Mouse (Mus musculus): ENCODE results near the gene Sipa1l3. TPM values are rescaled to one million over a fixed set of nuclear protein-coding genes. Genes with fewer than 3 reads are reported as not detected.

Gene Sipa1l3
- polyA plus RNA-seq, 1 experiment from 2014 or later, result 17.6 TPM

- WGBS, result 77% methylated on average over 6 of the region's 6 CpGs
Observed at GRCm38 (mm10) chr7:29418231-29418630, 100.2 kb downstream of the Sipa1l3 start.

GRCm38 (mm10) chr7:29417332-29418069, 100.9 kb downstream of the Sipa1l3 start:
- WGBS, result 37% methylated on average over 8 of the region's 8 CpGs
- no peak overlapping the region for H3K9ac ChIP-seq (replicated peaks; ENCODE audit: low read length)
- H3K9me3 ChIP-seq (ENCODE audit: control insufficient read depth, low read length), result no peaks in the 10 kb centered on the region
- peak; percentile 46 for DNase-seq
- no peak overlapping the region for H3K4me2 ChIP-seq (ENCODE audit: low read length)
- H3K4me3 ChIP-seq (replicated peaks; ENCODE audit: low read depth, low read length), result no peak overlapping the region
- no peaks in the 10 kb centered on the region for H3K36me3 ChIP-seq (ENCODE audit: control insufficient read depth, insufficient read depth, low read length)
- peaks cover 14% of the 10 kb centered on the region for H3K4me1 ChIP-seq (ENCODE audit: control insufficient read depth, insufficient read depth, low read length)
- no peak for ATAC-seq (ENCODE audit: low FRiP score, low TSS enrichment)
- no peak overlapping the region for H3K27ac ChIP-seq (replicated peaks; ENCODE audit: low read depth, low read length)
- no peaks in the 10 kb centered on the region for H3K27me3 ChIP-seq (ENCODE audit: control insufficient read depth, insufficient read depth, low read length)

More at GRCm38 (mm10) chr7:29418231-29418630, 100.2 kb downstream of the Sipa1l3 start:
- no peak overlapping the region for H3K4me3 ChIP-seq (replicated peaks; ENCODE audit: low read depth, low read length)
- H3K4me1 ChIP-seq (ENCODE audit: control insufficient read depth, insufficient read depth, low read length), result peaks cover 14% of the 10 kb centered on the region
- H3K27me3 ChIP-seq (ENCODE audit: control insufficient read depth, insufficient read depth, low read length), result no peaks in the 10 kb centered on the region
- H3K9me3 ChIP-seq (ENCODE audit: control insufficient read depth, low read length), result no peaks in the 10 kb centered on the region
- no peak overlapping the region for H3K27ac ChIP-seq (replicated peaks; ENCODE audit: low read depth, low read length)
- no peak overlapping the region for H3K9ac ChIP-seq (replicated peaks; ENCODE audit: low read length)
- no peaks in the 10 kb centered on the region for H3K36me3 ChIP-seq (ENCODE audit: control insufficient read depth, insufficient read depth, low read length)
- ATAC-seq (ENCODE audit: low FRiP score, low TSS enrichment) (no peak), DNase-seq (no peak)
- no peak overlapping the region for H3K4me2 ChIP-seq (ENCODE audit: low read length)

- Histone ChIP-seq H3K9me3 (ENCODE audit: control insufficient read depth, low read length) (no peaks in the 10 kb centered on the region), H3K27me3 (ENCODE audit: control insufficient read depth, insufficient read depth, low read length) (no peaks in the 10 kb centered on the region), H3K9ac (replicated peaks; ENCODE audit: low read length) (no peak overlapping the region), H3K4me3 (replicated peaks; ENCODE audit: low read depth, low read length) (no peak overlapping the region), H3K36me3 (ENCODE audit: control insufficient read depth, insufficient read depth, low read length) (no peaks in the 10 kb centered on the region), H3K4me1 (ENCODE audit: control insufficient read depth, insufficient read depth, low read length) (peaks cover 14% of the 10 kb centered on the region), H3K27ac (replicated peaks; ENCODE audit: low read depth, low read length) (no peak overlapping the region), H3K4me2 (ENCODE audit: low read length) (no peak overlapping the region)
- ATAC-seq (ENCODE audit: low FRiP score, low TSS enrichment) (no peak), DNase-seq (no peak)
- 56% methylated on average over 2 of the region's 2 CpGs for WGBS
Observed at GRCm38 (mm10) chr7:29416906-29417305, 101.5 kb downstream of the Sipa1l3 start.

GRCm38 (mm10) chr7:29411838-29412580, 106.4 kb downstream of the Sipa1l3 start:
- no peak for DNase-seq

GRCm38 (mm10) chr7:29411216-29411816, 107.1 kb downstream of the Sipa1l3 start:
- peak; percentile 40 for DNase-seq
- Histone ChIP-seq H3K9ac (replicated peaks; ENCODE audit: low read length) (no peak overlapping the region), H3K36me3 (ENCODE audit: control insufficient read depth, insufficient read depth, low read length) (no peaks in the 10 kb centered on the region), H3K27ac (replicated peaks; ENCODE audit: low read depth, low read length) (peak overlapping the region; percentile 22; the same call in 1 of the 2 replicates), H3K4me3 (replicated peaks; ENCODE audit: low read depth, low read length) (no peak overlapping the region), H3K27me3 (ENCODE audit: control insufficient read depth, insufficient read depth, low read length) (no peaks in the 10 kb centered on the region), H3K9me3 (ENCODE audit: control insufficient read depth, low read length) (no peaks in the 10 kb centered on the region), H3K4me2 (ENCODE audit: low read length) (no peak overlapping the region), H3K4me1 (ENCODE audit: control insufficient read depth, insufficient read depth, low read length) (peaks cover 9% of the 10 kb centered on the region; the same call in 1 of the 2 replicates)
- 60% methylated on average over 4 of the region's 4 CpGs for WGBS
- ATAC-seq (ENCODE audit: low FRiP score, low TSS enrichment), result no peak

More at GRCm38 (mm10) chr7:29411838-29412580, 106.4 kb downstream of the Sipa1l3 start:
- Histone ChIP-seq H3K4me2 (ENCODE audit: low read length) (no peak overlapping the region), H3K4me3 (replicated peaks; ENCODE audit: low read depth, low read length) (no peak overlapping the region), H3K36me3 (ENCODE audit: control insufficient read depth, insufficient read depth, low read length) (no peaks in the 10 kb centered on the region), H3K9me3 (ENCODE audit: control insufficient read depth, low read length) (no peaks in the 10 kb centered on the region), H3K27ac (replicated peaks; ENCODE audit: low read depth, low read length) (0 out of 2 replicates have a peak overlapping the region, but pooled peaks have one; percentile 32), H3K4me1 (ENCODE audit: control insufficient read depth, insufficient read depth, low read length) (peaks cover 11% of the 10 kb centered on the region; the same call in 1 of the 2 replicates), H3K27me3 (ENCODE audit: control insufficient read depth, insufficient read depth, low read length) (no peaks in the 10 kb centered on the region), H3K9ac (replicated peaks; ENCODE audit: low read length) (no peak overlapping the region)
- ATAC-seq (ENCODE audit: low FRiP score, low TSS enrichment), result no peak
- WGBS, result 63% methylated on average over 8 of the region's 8 CpGs

- 79% methylated on average over 8 of the region's 8 CpGs for WGBS
- no peak for DNase-seq
- ATAC-seq (ENCODE audit: low FRiP score, low TSS enrichment), result no peak
- no peaks in the 10 kb centered on the region for H3K27me3 ChIP-seq (ENCODE audit: control insufficient read depth, insufficient read depth, low read length)
- H3K4me1 ChIP-seq (ENCODE audit: control insufficient read depth, insufficient read depth, low read length), result peaks cover 9% of the 10 kb centered on the region; the same call in 1 of the 2 replicates
- no peaks in the 10 kb centered on the region for H3K9me3 ChIP-seq (ENCODE audit: control insufficient read depth, low read length)
- no peak overlapping the region for H3K4me2 ChIP-seq (ENCODE audit: low read length)
- no peak overlapping the region for H3K4me3 ChIP-seq (replicated peaks; ENCODE audit: low read depth, low read length)
- no peaks in the 10 kb centered on the region for H3K36me3 ChIP-seq (ENCODE audit: control insufficient read depth, insufficient read depth, low read length)
- 0 out of 2 replicates have a peak overlapping the region, but pooled peaks have one; percentile 13 for H3K27ac ChIP-seq (replicated peaks; ENCODE audit: low read depth, low read length)
- H3K9ac ChIP-seq (replicated peaks; ENCODE audit: low read length), result no peak overlapping the region
Observed at GRCm38 (mm10) chr7:29410402-29410801, 108.0 kb downstream of the Sipa1l3 start.

GRCm38 (mm10) chr7:29406855-29407254, 111.6 kb downstream of the Sipa1l3 start:
- no peak overlapping the region for H3K4me2 ChIP-seq (ENCODE audit: low read length)
- H3K4me1 ChIP-seq (ENCODE audit: control insufficient read depth, insufficient read depth, low read length), result peaks cover 9% of the 10 kb centered on the region; the same call in 1 of the 2 replicates
- H3K9ac ChIP-seq (replicated peaks; ENCODE audit: low read length), result no peak overlapping the region
- no peak for ATAC-seq (ENCODE audit: low FRiP score, low TSS enrichment)
- no peaks in the 10 kb centered on the region for H3K9me3 ChIP-seq (ENCODE audit: control insufficient read depth, low read length)
- no peak for DNase-seq
- H3K4me3 ChIP-seq (replicated peaks; ENCODE audit: low read depth, low read length), result no peak overlapping the region
- H3K27ac ChIP-seq (replicated peaks; ENCODE audit: low read depth, low read length), result no peak overlapping the region
- no peaks in the 10 kb centered on the region for H3K36me3 ChIP-seq (ENCODE audit: control insufficient read depth, insufficient read depth, low read length)
- no peaks in the 10 kb centered on the region for H3K27me3 ChIP-seq (ENCODE audit: control insufficient read depth, insufficient read depth, low read length)
- WGBS, result 84% methylated on average over 4 of the region's 4 CpGs

- DNase-seq (no peak), ATAC-seq (ENCODE audit: low FRiP score, low TSS enrichment) (no peak)
- Histone ChIP-seq H3K4me1 (ENCODE audit: control insufficient read depth, insufficient read depth, low read length) (no peaks in the 10 kb centered on the region), H3K9ac (replicated peaks; ENCODE audit: low read length) (no peak overlapping the region), H3K27me3 (ENCODE audit: control insufficient read depth, insufficient read depth, low read length) (no peaks in the 10 kb centered on the region), H3K36me3 (ENCODE audit: control insufficient read depth, insufficient read depth, low read length) (peaks cover 18% of the 10 kb centered on the region), H3K27ac (replicated peaks; ENCODE audit: low read depth, low read length) (no peak overlapping the region), H3K9me3 (ENCODE audit: control insufficient read depth, low read length) (no peaks in the 10 kb centered on the region), H3K4me2 (ENCODE audit: low read length) (no peak overlapping the region), H3K4me3 (replicated peaks; ENCODE audit: low read depth, low read length) (no peak overlapping the region)
- WGBS, result 88% methylated on average over 2 of the region's 2 CpGs
Observed at GRCm38 (mm10) chr7:29404126-29404525, 114.3 kb downstream of the Sipa1l3 start.

Data from midbrain, embryonic 14.5 days (tissue).